Mouse (Mus musculus): ENCODE data around the gene Vps16.

Gene Vps16

DNA sequence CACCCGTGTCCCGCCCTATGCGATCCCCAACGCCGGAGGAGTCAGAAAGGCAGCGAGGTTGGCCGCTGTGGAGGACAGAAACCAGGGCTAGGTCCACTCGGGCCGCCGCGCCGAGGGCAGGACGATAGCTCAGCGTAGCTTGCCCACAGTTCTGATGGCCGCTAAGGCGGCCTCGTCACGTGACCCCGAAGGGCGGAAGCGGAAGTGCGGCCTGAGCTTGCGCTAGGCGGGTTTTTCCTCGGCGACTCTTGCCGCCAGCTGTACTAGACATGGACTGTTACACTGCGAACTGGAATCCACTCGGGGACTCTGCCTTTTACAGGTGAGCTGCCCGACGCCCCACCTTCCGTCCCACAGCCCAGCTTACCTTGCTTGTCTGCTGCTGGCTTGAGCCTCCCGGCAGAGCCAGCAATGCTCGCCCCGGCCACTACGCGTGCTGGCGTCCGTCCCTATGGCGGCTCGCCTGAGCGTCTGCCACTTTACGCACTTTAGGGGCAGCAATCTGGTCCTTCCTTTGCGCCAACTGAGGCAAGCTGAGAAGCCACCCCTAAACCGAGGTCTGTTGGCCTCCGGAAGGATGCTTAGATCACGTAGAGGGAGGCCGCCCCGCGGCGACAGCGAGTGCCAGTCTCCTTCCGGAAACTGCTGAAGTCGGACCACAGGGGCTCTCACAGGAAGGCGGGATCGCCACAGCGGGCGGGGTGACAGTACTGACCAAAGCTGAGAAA is at the start of gene Vps16, which contains the start of gene Pced1a:
Vps16 (plus strand) TSS at position 214 of the 728 bp plus-strand sequence.
Pced1a (minus strand) TSS at position 576 of the 728 bp plus-strand sequence.
- peak; percentile 88 for DNase-seq (ENCODE audit: low read depth, low spot score)

DNA sequence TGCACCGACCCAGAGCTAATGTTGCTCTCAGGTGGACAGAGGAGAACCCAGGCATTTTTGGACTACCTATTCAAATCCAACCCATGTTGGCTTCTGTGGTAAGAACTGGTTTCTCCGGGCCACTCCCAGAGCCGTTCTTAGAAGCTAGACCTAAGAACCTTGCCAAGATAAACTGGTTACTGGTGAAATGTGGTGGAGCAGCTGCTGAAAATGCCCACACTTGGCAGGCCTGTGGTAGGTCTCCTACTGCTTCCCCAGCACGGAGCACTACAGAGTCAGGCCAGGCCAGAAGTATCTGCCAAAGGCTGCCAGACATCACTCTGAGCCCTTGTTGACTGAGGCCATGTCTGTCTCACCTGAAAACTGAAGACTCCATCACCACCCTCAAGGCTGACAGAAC is 49.2 kb upstream of the Vps16 start:
- no peak for DNase-seq (ENCODE audit: low read depth, low spot score)

DNA sequence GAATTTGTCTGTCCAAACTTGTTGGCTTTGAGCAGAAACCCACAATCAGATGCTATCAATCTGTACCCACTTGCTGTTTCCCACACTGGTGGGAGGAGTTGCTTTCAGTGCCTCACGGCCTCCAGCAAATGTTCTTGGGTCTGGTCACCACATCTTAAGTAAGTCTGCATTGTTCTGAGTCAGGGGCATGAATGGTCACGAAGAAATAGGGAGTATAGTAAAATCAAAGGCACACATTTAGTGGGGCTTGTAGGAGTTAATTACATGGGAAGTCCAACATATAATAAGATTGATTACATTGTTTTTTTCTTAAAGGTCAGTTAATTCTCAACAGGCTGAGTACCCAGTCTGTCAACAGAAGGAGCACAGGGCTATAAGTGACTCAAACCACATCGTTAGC is 40.9 kb upstream of the Vps16 start:
- no peak for DNase-seq (ENCODE audit: low read depth, low spot score)

DNA sequence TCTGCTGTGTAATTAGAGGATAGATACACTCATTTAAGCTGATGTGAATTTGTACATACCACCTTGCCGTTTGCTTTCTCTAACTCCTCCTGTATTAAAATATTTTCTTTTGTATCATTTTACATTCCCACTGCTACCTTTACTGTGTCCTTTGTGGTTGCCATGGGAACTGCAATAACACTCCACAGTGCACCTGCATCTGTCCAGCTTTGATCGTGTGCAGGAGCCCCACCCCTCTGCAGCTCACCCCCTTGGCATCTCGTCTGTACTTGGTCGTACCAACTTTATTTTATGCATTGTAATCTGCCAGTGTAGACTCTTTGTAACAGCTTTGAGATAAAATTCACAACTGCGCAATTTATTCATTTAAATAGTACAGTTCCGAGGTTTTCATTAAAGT is 40.2 kb upstream of the Vps16 start:
- DNase-seq (ENCODE audit: low read depth, low spot score): no peak

DNA sequence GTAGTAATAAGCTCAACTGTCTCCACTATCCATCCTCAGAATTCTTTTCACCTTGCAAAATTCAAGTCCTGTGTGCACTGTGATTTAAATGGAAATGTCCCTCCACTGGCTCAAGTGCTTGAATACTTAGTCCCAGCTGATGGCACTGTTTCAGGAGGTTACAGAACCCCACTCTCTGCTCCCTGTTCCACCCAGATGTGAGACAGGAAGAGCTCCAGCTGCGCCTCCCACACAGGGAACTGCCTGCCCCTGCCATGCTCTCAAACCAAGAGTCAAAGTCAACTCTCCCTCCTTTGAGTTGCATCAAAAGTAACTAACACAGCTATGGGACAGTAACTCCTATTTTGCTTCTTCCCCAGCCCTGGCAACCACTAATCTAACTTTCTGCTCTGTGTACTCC is 37.9 kb upstream of the Vps16 start:
- no peak for DNase-seq (ENCODE audit: low read depth, low spot score)

DNA sequence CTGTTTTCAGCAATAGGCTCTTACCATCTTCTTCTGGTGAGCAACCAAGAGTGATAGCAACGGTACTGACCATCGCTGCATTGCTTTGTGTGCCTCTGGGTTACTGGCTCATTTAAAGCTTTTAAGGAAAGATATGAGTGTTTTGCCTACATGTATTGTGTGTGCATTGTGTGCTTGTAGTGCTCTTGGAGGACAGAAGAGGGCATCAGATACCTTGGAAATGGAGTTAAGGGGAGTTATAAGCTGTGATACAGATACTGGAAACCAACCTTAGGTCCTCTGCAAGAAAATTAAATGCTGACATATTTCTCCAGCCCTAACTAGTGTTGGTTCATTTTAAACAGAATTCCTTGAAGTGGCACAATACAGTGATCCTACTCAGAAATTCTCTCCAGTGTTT is 35.3 kb upstream of the Vps16 start:
- DNase-seq (ENCODE audit: low read depth, low spot score): no peak

DNA sequence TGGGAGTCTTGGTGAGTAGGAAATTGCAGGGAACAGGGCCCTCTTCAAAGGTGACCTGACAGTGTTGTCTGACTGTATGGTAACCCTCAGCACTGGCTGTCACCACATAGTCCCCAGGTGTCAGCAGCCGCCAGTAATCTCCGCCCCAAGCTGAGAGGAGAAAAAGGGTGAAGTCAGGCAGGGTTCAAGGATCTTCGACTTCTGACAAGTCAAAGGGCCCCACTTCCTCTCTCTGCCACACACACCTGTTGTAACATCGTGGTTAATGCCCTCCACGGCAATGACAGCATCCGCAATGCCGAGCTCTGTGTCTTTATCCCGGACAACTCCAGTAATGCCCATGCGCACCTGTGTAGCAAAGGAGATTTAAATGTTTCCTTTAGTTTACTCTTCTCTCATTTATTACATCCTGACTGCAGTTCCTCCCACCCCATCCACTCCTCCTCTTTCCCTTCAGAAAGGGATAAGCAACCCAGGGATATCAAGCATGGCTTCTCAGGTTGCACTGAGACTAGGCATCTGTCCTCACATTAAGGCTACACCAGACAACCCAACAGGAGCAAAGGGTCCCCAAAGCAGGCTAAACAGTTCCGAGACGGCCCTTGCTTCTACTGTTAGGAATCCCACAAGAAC is 33.0 kb upstream of the Vps16 start:
- DNase-seq (ENCODE audit: low read depth, low spot score): no peak

DNA sequence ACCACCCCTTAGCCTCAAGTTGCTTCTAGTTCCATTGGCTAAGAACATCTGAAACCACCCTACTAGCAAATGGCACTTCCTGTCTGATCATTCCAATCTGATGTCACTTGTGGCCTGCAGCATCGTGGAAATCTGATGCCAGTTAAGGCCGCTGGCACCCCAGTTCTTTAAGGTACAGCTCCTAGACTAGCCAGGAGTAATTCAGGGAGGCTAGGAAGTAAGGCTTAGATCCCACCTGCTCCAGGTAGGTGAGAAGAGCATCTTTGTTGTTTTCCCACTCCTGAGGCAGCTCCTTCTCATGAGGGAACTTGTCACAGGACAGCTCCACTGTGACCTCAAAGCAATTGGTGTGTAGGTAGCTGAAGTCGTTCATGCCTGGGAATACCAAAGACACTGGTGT is 31.3 kb upstream of the Vps16 start:
- DNase-seq (ENCODE audit: low read depth, low spot score): no peak

DNA sequence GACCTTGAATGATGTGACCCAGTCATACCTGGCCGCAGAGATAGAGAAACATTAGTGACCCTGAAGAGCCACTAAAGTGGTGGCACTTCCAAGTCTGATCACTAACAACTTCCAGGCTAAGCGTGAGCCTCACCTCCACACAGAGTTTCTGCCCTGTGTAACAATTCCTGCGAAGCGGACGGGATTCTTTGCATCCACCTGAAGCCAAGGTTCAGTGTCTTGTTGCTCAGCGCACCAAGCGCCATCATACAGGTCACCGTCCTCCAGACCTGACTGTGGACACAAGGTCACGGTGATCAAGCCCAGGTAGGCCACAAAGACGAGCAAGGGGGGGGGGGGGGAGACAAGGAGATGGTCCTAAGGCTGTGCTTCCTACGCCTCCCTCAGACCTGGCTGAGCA is 28.4 kb upstream of the Vps16 start:
- no peak for DNase-seq (ENCODE audit: low read depth, low spot score)

DNA sequence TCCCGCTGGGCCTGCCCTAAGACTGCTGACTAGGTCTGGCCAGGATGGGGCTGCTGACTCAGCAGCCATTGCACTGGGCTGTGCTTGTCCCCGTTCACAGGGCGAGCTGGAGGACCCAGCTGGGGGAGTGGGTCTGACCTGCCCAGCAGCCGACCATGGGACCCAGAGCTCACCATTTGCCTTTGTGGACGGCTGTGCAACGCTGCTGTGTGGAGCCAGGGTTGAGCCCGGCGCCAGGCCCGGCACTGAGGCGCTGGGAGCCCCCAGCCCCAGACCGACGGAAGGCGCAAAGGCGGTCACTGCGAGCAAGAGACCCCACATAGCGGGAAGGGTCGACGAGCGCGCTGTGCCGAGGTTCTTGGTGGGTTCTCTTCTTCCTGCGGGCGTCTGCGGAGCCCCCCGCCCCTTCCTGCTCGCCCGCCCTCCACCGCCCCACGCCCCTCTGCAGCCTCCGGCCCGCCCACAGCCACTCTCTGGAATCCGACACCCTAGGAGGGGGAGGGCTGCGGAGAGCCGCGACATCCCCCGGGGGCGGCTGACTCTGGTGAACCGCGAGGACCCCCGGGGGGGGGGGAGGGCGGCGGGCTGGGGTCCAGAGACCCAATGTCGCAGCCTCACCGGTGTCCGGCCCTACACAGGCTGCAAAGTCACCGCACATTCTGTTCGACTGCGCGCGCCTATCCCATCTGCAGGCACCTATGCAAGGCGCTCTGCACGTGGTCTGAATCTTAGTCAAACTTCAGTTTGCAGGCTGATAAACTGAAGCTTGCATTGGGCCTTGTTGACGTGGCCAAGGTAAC is 26.8 kb upstream of the Vps16 start, which contains the start of gene Cpxm1:
Cpxm1 (minus strand) TSS at position 389 of the 800 bp plus-strand sequence.
- no peak for DNase-seq (ENCODE audit: low read depth, low spot score)

DNA sequence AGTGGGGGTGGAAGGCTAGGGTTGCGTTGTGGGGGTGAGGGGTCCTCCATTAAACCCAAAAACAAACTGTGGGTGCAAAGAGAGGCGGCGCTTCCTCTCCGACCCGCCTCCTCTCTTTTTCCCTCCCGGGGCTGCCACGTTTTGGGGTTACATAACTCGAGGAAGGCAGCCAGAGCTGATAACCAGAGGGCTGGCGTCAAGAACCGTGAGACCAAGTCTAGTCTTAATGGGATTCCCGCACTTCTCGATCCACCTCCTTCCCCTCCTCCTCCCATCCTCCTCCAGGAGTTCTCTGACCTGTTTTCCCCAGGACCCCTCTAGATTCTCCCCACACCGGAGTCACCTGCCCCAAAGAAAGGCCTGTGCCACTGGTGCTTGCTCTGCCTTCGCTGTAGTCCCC is 26.0 kb upstream of the Vps16 start:
- no peak for DNase-seq (ENCODE audit: low read depth, low spot score)

DNA sequence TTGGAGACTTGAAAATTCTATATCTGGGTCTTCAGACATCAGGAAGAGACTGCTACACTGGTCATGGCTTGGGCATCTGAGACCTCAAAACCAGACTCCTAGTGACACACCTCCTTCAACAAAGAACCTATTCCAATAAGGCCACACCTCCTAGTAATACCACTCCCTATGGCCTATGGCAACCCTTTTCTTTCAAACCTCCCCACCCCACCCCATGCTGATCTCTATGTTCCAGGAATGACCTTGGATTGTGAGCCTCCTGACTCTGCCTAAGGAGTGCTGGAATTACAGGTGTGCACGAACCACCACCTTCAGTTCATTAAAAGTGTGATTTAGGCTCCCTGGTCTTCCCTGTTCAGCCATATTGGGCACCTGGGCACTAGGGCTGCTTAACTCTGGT is 24.1 kb upstream of the Vps16 start:
- no peak for DNase-seq (ENCODE audit: low read depth, low spot score)

DNA sequence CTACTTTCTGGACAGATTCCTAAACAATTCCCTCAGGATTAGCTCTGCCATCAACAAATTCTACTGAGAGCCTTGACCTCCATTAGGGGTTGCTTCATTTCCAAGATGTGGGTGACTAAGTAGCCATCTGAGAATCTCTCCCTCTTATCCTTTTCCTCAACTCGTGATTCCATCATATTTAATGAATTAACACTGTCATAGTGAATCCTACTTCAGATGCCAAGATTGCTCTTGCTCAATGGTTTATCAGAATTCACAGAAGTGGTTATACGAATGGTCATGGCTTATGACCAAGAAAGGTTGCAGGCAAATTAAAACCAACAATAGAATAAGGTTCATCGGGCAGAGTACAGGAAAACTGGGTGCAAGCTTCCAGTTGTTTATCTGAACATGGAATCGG is 22.2 kb upstream of the Vps16 start:
- no peak for DNase-seq (ENCODE audit: low read depth, low spot score)

DNA sequence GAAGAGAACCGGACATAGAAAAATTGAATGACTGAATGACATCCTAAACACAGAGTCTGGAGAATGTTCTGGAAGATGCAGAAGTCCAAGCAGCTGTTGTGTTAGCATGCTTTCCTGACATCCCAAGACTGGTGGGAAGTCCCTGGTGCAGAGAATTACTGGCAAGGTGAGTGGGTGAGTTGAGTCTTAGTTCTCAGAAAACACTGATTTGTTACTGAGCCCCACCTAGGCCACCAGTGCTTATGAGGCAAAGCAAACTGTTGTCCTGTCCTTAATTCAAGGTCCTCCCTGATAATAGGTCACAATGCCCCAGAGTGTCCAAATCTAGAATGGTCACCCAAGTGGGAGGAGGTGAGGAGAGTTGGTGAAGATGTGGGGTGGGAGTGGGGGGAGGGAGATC is 19.2 kb upstream of the Vps16 start, which contains the start of the genes Gm28372 and 1700020A23Rik:
Gm28372 (plus strand) TSS at position 301 of the 400 bp plus-strand sequence.
1700020A23Rik (plus strand) TSS at position 321 of the 400 bp plus-strand sequence.
- no peak for DNase-seq (ENCODE audit: low read depth, low spot score)

DNA sequence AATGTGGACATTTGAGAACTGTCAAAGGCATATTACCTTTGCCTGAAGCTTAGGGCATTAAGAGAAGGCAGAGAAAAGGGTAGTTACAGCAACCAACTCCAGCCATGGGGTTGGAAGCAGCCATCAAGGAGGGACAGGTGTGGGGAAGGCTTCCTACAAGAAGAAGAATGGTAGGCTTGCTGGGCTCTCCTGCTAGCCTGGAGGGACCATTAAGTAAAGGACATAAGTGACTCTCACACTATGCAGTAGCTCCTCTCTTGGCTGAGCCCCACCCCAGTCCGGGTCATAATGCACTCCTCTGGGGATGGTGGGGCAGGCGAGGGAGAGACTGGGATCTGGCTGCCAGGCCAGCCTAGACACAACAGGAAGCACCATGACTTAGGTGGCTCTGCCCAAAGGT is 18.0 kb upstream of the Vps16 start, which contains the start of gene Tmem239:
Tmem239 (plus strand) TSS at position 301 of the 400 bp plus-strand sequence.
- no peak for DNase-seq (ENCODE audit: low read depth, low spot score)

DNA sequence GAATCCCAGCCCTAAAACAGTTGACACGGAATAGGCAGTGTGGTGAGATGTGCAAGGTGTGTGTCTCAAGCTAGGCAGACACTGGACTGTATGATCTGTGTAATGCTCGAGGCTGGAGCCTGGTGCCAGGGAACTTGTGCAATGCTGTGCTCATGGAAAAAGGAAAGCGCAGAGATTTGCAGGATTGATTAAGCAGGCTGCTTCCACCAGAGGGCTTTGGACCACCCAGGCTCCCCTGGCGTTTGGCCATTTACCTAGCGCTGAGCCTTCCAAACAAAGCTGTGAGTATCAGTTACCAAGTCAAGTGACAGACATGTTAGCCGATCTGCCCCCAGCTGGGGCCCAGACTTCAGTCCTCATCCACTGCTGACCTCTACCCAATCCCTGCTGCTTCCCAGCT is 15.9 kb upstream of the Vps16 start:
- DNase-seq (ENCODE audit: low read depth, low spot score): peak; percentile 33

DNA sequence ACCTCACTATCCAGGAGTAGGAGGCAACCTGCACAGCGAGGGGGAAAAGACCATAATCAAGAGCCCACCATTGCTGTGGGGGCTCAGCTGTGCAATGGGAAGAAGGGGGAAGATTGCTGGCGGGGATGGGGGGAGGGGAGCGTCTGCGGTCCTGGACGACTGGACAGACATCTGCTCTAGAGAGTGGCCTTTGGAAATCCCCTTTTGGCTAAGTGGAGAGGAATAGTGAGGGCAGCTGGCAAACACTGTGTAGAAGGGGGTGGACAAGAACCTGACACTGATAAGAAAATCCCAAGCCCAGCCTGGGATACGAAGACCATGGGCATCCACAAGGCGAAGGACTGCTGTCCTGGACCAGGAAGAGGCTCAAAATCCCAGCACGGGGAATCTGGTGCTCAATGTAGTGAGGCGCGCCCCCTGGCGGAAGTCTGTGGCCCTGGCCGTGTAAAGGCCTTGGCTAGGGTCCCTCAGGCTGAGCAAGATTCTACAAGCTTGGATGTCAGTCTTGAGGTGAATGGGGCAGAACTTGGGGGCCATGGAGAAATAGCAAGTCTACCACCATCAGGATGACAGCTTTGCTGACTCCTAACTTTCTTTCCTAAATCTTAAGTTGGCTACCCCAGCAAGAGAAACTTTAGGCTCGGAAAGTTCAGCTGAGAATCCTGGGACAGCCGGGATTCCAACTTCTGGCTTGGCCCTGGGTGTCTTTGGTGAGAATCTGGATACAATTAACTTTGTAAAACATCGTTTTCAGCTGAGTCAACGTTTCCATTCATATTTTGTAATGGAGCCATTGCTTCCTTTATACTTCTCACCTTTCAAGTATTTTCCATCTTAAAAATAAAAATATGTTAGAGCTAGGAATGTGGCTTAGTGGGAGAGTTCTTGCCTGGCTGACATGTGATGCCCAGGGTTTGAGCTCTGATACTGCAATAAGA is 12.3 kb upstream of the Vps16 start:
- DNase-seq (ENCODE audit: low read depth, low spot score): peak; percentile 73

DNA sequence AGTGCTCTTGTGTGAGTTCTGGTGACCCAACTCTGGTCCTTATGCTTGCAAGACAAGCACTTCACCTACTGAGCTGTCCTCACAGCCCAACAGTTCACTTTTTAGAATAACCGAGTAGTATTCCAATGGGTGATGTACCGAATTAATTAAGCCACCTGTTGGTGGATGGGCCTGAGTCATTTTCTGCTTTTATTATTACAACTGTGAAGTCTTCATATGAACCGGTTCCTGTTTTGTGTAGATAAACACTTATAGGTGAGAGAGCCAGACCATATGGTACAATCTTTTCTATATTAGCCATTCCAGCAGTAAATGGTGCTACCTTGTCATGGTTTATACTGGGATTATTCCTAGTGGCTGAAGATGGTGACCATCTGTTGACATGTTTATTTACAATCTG is 11.4 kb upstream of the Vps16 start:
- no peak for DNase-seq (ENCODE audit: low read depth, low spot score)

DNA sequence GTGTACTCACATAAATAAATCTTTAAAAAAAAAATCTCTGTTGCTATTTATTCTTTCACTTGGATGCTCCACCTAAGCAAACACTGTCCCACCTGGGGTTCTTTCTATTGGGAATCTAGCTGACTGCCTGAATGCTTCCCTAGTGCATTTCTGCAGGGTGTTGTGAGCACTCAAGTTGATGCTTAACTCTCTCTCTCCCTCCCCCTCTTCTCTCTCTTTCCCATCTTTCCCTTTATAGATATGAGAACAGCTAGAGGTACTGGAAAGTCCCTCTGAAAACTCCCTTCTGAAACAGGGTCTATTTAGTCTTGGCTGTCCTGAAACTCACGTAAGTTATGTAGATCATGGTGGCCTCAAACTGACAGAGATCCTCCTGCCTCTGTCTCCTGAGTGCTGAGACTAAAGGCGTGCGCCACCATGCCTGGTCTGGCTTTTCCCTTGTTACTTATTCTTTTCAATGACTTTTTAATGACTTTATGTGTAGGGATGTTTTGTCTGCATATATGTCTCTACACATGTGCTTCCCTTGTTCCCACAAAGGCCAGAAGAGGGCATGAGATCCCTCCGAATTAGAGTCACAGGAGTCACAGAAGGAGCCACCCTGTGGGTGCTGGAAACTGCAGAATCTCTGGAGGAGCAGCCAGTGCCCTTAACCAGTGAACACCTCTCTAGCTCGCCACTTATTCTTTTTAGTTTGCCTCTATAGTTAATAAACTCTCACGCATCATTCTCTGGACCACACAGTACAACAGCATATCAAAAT is 9.9 kb upstream of the Vps16 start:
- no peak for DNase-seq (ENCODE audit: low read depth, low spot score)
